Mouse (Mus musculus): ENCODE data around the gene Itih2.

DNA sequence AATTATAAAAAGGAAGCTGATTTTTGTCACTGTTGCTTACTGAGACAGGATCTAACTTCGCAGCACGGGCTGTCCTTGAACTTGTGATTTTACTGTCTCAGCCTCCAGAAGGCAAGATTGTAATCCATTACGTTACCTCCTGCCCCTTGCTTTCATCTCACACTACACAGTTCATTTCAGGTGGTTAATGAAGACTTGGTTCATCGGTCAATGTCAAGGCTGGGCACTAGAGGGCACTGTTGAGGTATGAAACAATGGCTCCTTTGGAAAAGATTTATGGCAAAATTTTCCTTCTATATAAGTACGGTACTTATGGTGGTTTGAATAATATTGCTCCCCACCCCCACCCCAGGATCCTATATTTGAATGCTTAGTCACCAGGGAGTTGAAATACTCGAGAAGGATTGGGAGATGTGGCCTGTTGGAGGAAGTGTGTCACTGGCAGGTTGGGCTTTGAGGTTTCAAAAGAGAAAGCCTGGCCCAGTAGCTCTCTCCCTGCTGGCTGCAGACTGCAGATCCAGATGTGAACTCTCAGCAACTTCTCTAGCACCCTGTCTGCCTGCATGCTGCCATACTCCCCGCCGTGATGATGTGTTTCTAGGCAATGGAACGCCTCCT is 32.5 kb downstream of the Itih2 start:
- TF ChIP-seq CTCF (IDR thresholded peaks at IDR 0.05 in 2 of 3, conservative IDR thresholded peaks at IDR 0.05 in 1 of 3; ENCODE audit: control insufficient read depth in 1 of 3, insufficient read depth in 1 of 3, low read depth in 2 of 3, low read length in 3 of 3, poor library complexity in 1 of 3, severe bottlenecking in 1 of 3), result peak; percentile 54 to 81 (median 71)
- TF ChIP-seq TAL1 (IDR thresholded peaks at IDR 0.05; ENCODE audit: low read length), result no peak
- TF ChIP-seq EP300 (IDR thresholded peaks at IDR 0.05; ENCODE audit: low read depth in 1 of 2, low read length in 2 of 2), result no peak
- TF ChIP-seq POLR2AphosphoS5 (IDR thresholded peaks at IDR 0.05; ENCODE audit: borderline replicate concordance, low read depth, low read length), result no peak
- no peak for TF ChIP-seq MAFK (IDR thresholded peaks at IDR 0.05; ENCODE audit: borderline replicate concordance, low read depth, low read length)

All from MEL (cell line).